Mouse (Mus musculus) heart, postnatal 0 days (tissue): ENCODE results near the gene Tra2b.
"Not testable (repeated sequence)": the region's sequence is repeated elsewhere in the genome, so short reads cannot be mapped to it uniquely, and the experiment has no call there.

Source experiments
- CTCF ChIP-seq: IDR thresholded peaks from 2 replicates; pipeline ENCODE4 v1.5.1; 2016; ENCODE audit warnings: antibody characterized with exemption, control low read depth, low read depth
- EP300 ChIP-seq: IDR thresholded peaks from 2 replicates; pipeline ENCODE4 v1.6.1; 2016; ENCODE audit warnings: antibody characterized with exemption, low read depth

GRCm38 (mm10) chr16:22252255-22252654 lies 13.6 kb downstream of the Tra2b start:
- not testable (repeated sequence) for TF ChIP-seq CTCF, EP300
